Mouse (Mus musculus): ENCODE results near the gene Necap2. TPM values are rescaled to one million over a fixed set of nuclear protein-coding genes. Genes with fewer than 3 reads are reported as not detected.

Gene Necap2
- total RNA-seq, 1 experiment: 28.3 TPM

- no peak overlapping the region for H3K4me3 ChIP-seq (ENCODE audit: insufficient read depth in 1 of 2, low read depth in 1 of 2, low read length in 2 of 2, poor library complexity in 1 of 2, severe bottlenecking in 1 of 2)
- no peak overlapping the region for H3K9ac ChIP-seq (ENCODE audit: insufficient read depth, low read depth, low read length, poor library complexity, severe bottlenecking)
- no peak overlapping the region for H3K27ac ChIP-seq (ENCODE audit: insufficient read depth, low read depth, low read length, poor library complexity, severe bottlenecking)
- in situ Hi-C loops (cut with MboI; ENCODE audit: low sequenced_read_pairs in 2 of 2, unreplicated experiment in 2 of 2): no loop called here
- peaks cover 1 to 14% of the 10 kb centered on the region in 2 experiments; a peak in 2 of 4 replicates for H3K4me1 ChIP-seq (ENCODE audit: control insufficient read depth in 2 of 2, insufficient read depth in 2 of 2, low read length in 2 of 2, poor library complexity in 1 of 2)
- H3K9me3 ChIP-seq (ENCODE audit: control insufficient read depth, insufficient read depth, low read depth, low read length): no peaks in the 10 kb centered on the region
- H3K36me3 ChIP-seq (ENCODE audit: control insufficient read depth, insufficient read depth, low read length, poor library complexity, severe bottlenecking): peaks cover 25% of the 10 kb centered on the region
- no peak for DNase-seq (ENCODE audit: low read depth, low spot score)
- TF ChIP-seq ZNF384 (IDR thresholded peaks at IDR 0.05; ENCODE audit: low read depth, low read length) (no peak), MAFK (IDR thresholded peaks at IDR 0.05; ENCODE audit: insufficient read depth, low read depth, low read length) (no peak), ZC3H11A (IDR thresholded peaks at IDR 0.05; ENCODE audit: borderline replicate concordance, low read depth, low read length) (no peak), CHD2 (IDR thresholded peaks at IDR 0.05; ENCODE audit: low read depth, low read length) (no peak), HCFC1 (IDR thresholded peaks at IDR 0.05; ENCODE audit: borderline replicate concordance, insufficient read depth, low read length) (no peak)
Measured at GRCm38 (mm10) chr4:141021614-141021929, 56.6 kb downstream of the Necap2 start.

GRCm38 (mm10) chr4:141020811-141021613 lies 57.1 kb downstream of the Necap2 start:
- peaks cover 25% of the 10 kb centered on the region for H3K36me3 ChIP-seq (ENCODE audit: control insufficient read depth, insufficient read depth, low read length, poor library complexity, severe bottlenecking)
- no peak overlapping the region for H3K9ac ChIP-seq (ENCODE audit: insufficient read depth, low read depth, low read length, poor library complexity, severe bottlenecking)
- H3K4me1 ChIP-seq (ENCODE audit: control insufficient read depth in 2 of 2, insufficient read depth in 2 of 2, low read length in 2 of 2, poor library complexity in 1 of 2): peaks cover 1 to 14% of the 10 kb centered on the region in 2 experiments; a peak in 2 of 4 replicates
- H3K9me3 ChIP-seq (ENCODE audit: control insufficient read depth, insufficient read depth, low read depth, low read length): no peaks in the 10 kb centered on the region
- in situ Hi-C loops (cut with MboI; ENCODE audit: low sequenced_read_pairs in 2 of 2, unreplicated experiment in 2 of 2): no loop called here
- DNase-seq (ENCODE audit: low read depth, low spot score): no peak
- no peak overlapping the region for H3K27ac ChIP-seq (ENCODE audit: insufficient read depth, low read depth, low read length, poor library complexity, severe bottlenecking)
- no peak for TF ChIP-seq ZC3H11A (IDR thresholded peaks at IDR 0.05; ENCODE audit: borderline replicate concordance, low read depth, low read length)
- no peak for TF ChIP-seq HCFC1 (IDR thresholded peaks at IDR 0.05; ENCODE audit: borderline replicate concordance, insufficient read depth, low read length)
- no peak for TF ChIP-seq ZNF384 (IDR thresholded peaks at IDR 0.05; ENCODE audit: low read depth, low read length)
- TF ChIP-seq MAFK (IDR thresholded peaks at IDR 0.05; ENCODE audit: insufficient read depth, low read depth, low read length): no peak
- H3K4me3 ChIP-seq (ENCODE audit: insufficient read depth in 1 of 2, low read depth in 1 of 2, low read length in 2 of 2, poor library complexity in 1 of 2, severe bottlenecking in 1 of 2): no peak overlapping the region

GRCm38 (mm10) chr4:141020220-141020619 lies 57.9 kb downstream of the Necap2 start:
- DNase-seq (ENCODE audit: low read depth, low spot score): no peak
- in situ Hi-C loops (cut with MboI; ENCODE audit: low sequenced_read_pairs in 2 of 2, unreplicated experiment in 2 of 2): no loop called here
- H3K9me3 ChIP-seq (ENCODE audit: control insufficient read depth, insufficient read depth, low read depth, low read length): no peaks in the 10 kb centered on the region
- peaks cover 1 to 12% of the 10 kb centered on the region in 2 experiments; a peak in 2 of 4 replicates for H3K4me1 ChIP-seq (ENCODE audit: control insufficient read depth in 2 of 2, insufficient read depth in 2 of 2, low read length in 2 of 2, poor library complexity in 1 of 2)
- peaks cover 25% of the 10 kb centered on the region for H3K36me3 ChIP-seq (ENCODE audit: control insufficient read depth, insufficient read depth, low read length, poor library complexity, severe bottlenecking)
- H3K27ac ChIP-seq (ENCODE audit: insufficient read depth, low read depth, low read length, poor library complexity, severe bottlenecking): no peak overlapping the region
- TF ChIP-seq MAFK (IDR thresholded peaks at IDR 0.05; ENCODE audit: insufficient read depth, low read depth, low read length): no peak
- TF ChIP-seq CHD2 (IDR thresholded peaks at IDR 0.05; ENCODE audit: low read depth, low read length): no peak
- TF ChIP-seq ZC3H11A (IDR thresholded peaks at IDR 0.05; ENCODE audit: borderline replicate concordance, low read depth, low read length): no peak
- no peak for TF ChIP-seq HCFC1 (IDR thresholded peaks at IDR 0.05; ENCODE audit: borderline replicate concordance, insufficient read depth, low read length)
- TF ChIP-seq ZNF384 (IDR thresholded peaks at IDR 0.05; ENCODE audit: low read depth, low read length): no peak
- H3K9ac ChIP-seq (ENCODE audit: insufficient read depth, low read depth, low read length, poor library complexity, severe bottlenecking): no peak overlapping the region
- H3K4me3 ChIP-seq (ENCODE audit: insufficient read depth in 1 of 2, low read depth in 1 of 2, low read length in 2 of 2, poor library complexity in 1 of 2, severe bottlenecking in 1 of 2): no peak overlapping the region

GRCm38 (mm10) chr4:141017657-141018436 lies 60.3 kb downstream of the Necap2 start:
- peak overlapping the region in 1 of 2 experiments; percentile 10; a peak in 1 of 4 replicates for H3K4me3 ChIP-seq (ENCODE audit: insufficient read depth in 1 of 2, low read depth in 1 of 2, low read length in 2 of 2, poor library complexity in 1 of 2, severe bottlenecking in 1 of 2)
- H3K27ac ChIP-seq (ENCODE audit: insufficient read depth, low read depth, low read length, poor library complexity, severe bottlenecking): no peak overlapping the region
- DNase-seq (ENCODE audit: low read depth, low spot score): peak; percentile 12
- in situ Hi-C loops (cut with MboI; ENCODE audit: low sequenced_read_pairs in 2 of 2, unreplicated experiment in 2 of 2): no loop called here
- H3K9me3 ChIP-seq (ENCODE audit: control insufficient read depth, insufficient read depth, low read depth, low read length): no peaks in the 10 kb centered on the region
- H3K9ac ChIP-seq (ENCODE audit: insufficient read depth, low read depth, low read length, poor library complexity, severe bottlenecking): no peak overlapping the region
- H3K36me3 ChIP-seq (ENCODE audit: control insufficient read depth, insufficient read depth, low read length, poor library complexity, severe bottlenecking): peaks cover 16% of the 10 kb centered on the region
- TF ChIP-seq ZNF384 (IDR thresholded peaks at IDR 0.05; ENCODE audit: low read depth, low read length) (no peak), ZC3H11A (IDR thresholded peaks at IDR 0.05; ENCODE audit: borderline replicate concordance, low read depth, low read length) (no peak), MAFK (IDR thresholded peaks at IDR 0.05; ENCODE audit: insufficient read depth, low read depth, low read length) (no peak), HCFC1 (IDR thresholded peaks at IDR 0.05; ENCODE audit: borderline replicate concordance, insufficient read depth, low read length) (no peak), CHD2 (IDR thresholded peaks at IDR 0.05; ENCODE audit: low read depth, low read length) (no peak)
- peaks cover 0 to 12% of the 10 kb centered on the region in 2 experiments; a peak in 2 of 4 replicates for H3K4me1 ChIP-seq (ENCODE audit: control insufficient read depth in 2 of 2, insufficient read depth in 2 of 2, low read length in 2 of 2, poor library complexity in 1 of 2)

Other genes with a start within 250 kb of the Necap2 start
- 0.09 and 0.16 TPM in 2 replicates for gene Padi1, start 232.6 kb downstream of the Necap2 start, total RNA-seq (2012; rRNA removed)
- gene Padi2, start 172.0 kb downstream of the Necap2 start, total RNA-seq (2012; rRNA removed): 0.94 and 1.7 TPM in 2 replicates
- gene Sdhb, start 117.2 kb downstream of the Necap2 start, total RNA-seq (2012; rRNA removed): 133 and 135 TPM in 2 replicates
- gene Atp13a2, start 91.5 kb downstream of the Necap2 start, total RNA-seq (2012; rRNA removed): 31.1 and 48.9 TPM in 2 replicates
- 1.4 and 1.5 TPM in 2 replicates for gene Mfap2, start 67.9 kb downstream of the Necap2 start, total RNA-seq (2012; rRNA removed)
- gene Crocc, start 17.8 kb downstream of the Necap2 start, total RNA-seq (2012; rRNA removed): 15.2 and 33.2 TPM in 2 replicates
- gene Spata21, start 10.0 kb upstream of the Necap2 start, total RNA-seq (2012; rRNA removed): 0.21 and 0.27 TPM in 2 replicates
- 46.2 and 64.6 TPM in 2 replicates for gene Szrd1, start 61.4 kb upstream of the Necap2 start, total RNA-seq (2012; rRNA removed)
- gene Fbxo42, start 69.6 kb upstream of the Necap2 start, total RNA-seq (2012; rRNA removed): 14.0 and 14.5 TPM in 2 replicates
- gene Rsg1, start 135.6 kb upstream of the Necap2 start, total RNA-seq (2012; rRNA removed): 2.9 and 4.7 TPM in 2 replicates
- gene Arhgef19, start 161.1 kb upstream of the Necap2 start, total RNA-seq (2012; rRNA removed): 1.7 and 2.3 TPM in 2 replicates
- 256 and 507 TPM in 2 replicates for gene Epha2, start 222.9 kb upstream of the Necap2 start, total RNA-seq (2012; rRNA removed)